Mouse (Mus musculus): Measurements from ENCODE around the gene Syap1.
"Not testable (repeated sequence)": the region's sequence is repeated elsewhere in the genome, so short reads cannot be mapped to it uniquely, and the experiment has no call there.

The Syap1 gene

GRCm38 (mm10) chrX:162887931-162888511, at the start of gene Syap1:
Syap1 (minus strand) TSS chrX:162888447.
- peak; percentile 91 for DNase-seq (ENCODE audit: low spot score)

- DNase-seq (ENCODE audit: low spot score): no peak
Measured at GRCm38 (mm10) chrX:162931467-162931866, 43.2 kb upstream of the Syap1 start.

- no peak for DNase-seq (ENCODE audit: low spot score)
Measured at GRCm38 (mm10) chrX:162921487-162922125, 33.4 kb upstream of the Syap1 start.

GRCm38 (mm10) chrX:162915697-162916096, 27.4 kb upstream of the Syap1 start:
- DNase-seq (ENCODE audit: low spot score): peak; percentile 72

- no peak for DNase-seq (ENCODE audit: low spot score)
Measured at GRCm38 (mm10) chrX:162913651-162914050, 25.4 kb upstream of the Syap1 start.

- DNase-seq (ENCODE audit: low spot score): no peak
Measured at GRCm38 (mm10) chrX:162907554-162907953, 19.3 kb upstream of the Syap1 start.

- DNase-seq (ENCODE audit: low spot score): peak; percentile 42
Measured at GRCm38 (mm10) chrX:162902040-162902734, 13.9 kb upstream of the Syap1 start.

GRCm38 (mm10) chrX:162901371-162902039, 13.3 kb upstream of the Syap1 start:
- DNase-seq (ENCODE audit: low spot score): peak; percentile 62

GRCm38 (mm10) chrX:162900938-162901337, 12.7 kb upstream of the Syap1 start, which contains the start of gene Ctps2:
Ctps2 (plus strand) TSS chrX:162901238.
- no peak for DNase-seq (ENCODE audit: low spot score)

GRCm38 (mm10) chrX:162888575-162889223, 452 bp upstream of the Syap1 start:
- not testable (repeated sequence) for DNase-seq (ENCODE audit: low spot score)

GRCm38 (mm10) chrX:162878236-162878635, 10.0 kb downstream of the Syap1 start:
- no peak for DNase-seq (ENCODE audit: low spot score)

GRCm38 (mm10) chrX:162873761-162874160, 14.5 kb downstream of the Syap1 start:
- DNase-seq (ENCODE audit: low spot score): no peak

- peak; percentile 46 for DNase-seq (ENCODE audit: low spot score)
Measured at GRCm38 (mm10) chrX:162871734-162872517, 16.3 kb downstream of the Syap1 start.

GRCm38 (mm10) chrX:162868294-162868965, 19.8 kb downstream of the Syap1 start:
- no peak for DNase-seq (ENCODE audit: low spot score)

GRCm38 (mm10) chrX:162848682-162849081, 39.6 kb downstream of the Syap1 start:
- no peak for DNase-seq (ENCODE audit: low spot score)

GRCm38 (mm10) chrX:162845531-162845930, 42.7 kb downstream of the Syap1 start:
- DNase-seq (ENCODE audit: low spot score): no peak

- peak; percentile 37 for DNase-seq (ENCODE audit: low spot score)
Measured at GRCm38 (mm10) chrX:162844447-162845100, 43.7 kb downstream of the Syap1 start.

GRCm38 (mm10) chrX:162832101-162832500, 56.1 kb downstream of the Syap1 start:
- no peak for DNase-seq (ENCODE audit: low spot score)

GRCm38 (mm10) chrX:162831542-162831941, 56.7 kb downstream of the Syap1 start:
- DNase-seq (ENCODE audit: low spot score): no peak

GRCm38 (mm10) chrX:162831036-162831435, 57.2 kb downstream of the Syap1 start:
- DNase-seq (ENCODE audit: low spot score): no peak
